Mouse (Mus musculus) bone marrow, adult 2 months (tissue): ENCODE measurements around the gene Txlna. TPM values are rescaled to one million over a fixed set of nuclear protein-coding genes. Genes with fewer than 3 reads are reported as not detected.
A peak's percentile ranks its signal among the peaks of the same experiment; 100 is the strongest.

Experiments
- H3K27ac ChIP-seq: fragments of 200-500 bp; 2 replicates; pipeline ENCODE4 v1.5.1; 2012; ENCODE audit warnings: low read depth, mild to moderate bottlenecking, control low read depth, inconsistent platforms, low read length; ENCODE audit not compliant: control insufficient read depth, poor library complexity, insufficient read depth
- H3K4me1 ChIP-seq: fragments of 200-500 bp; 2 replicates; pipeline ENCODE4 v1.6.1; 2011; ENCODE audit warnings: low read length; ENCODE audit not compliant: control insufficient read depth, insufficient read depth
- H3K4me3 ChIP-seq: fragments of 200-500 bp; replicated peaks from 2 replicates; pipeline ENCODE3; 2011; ENCODE audit warnings: mild to moderate bottlenecking, low read depth, low read length, control low read depth; ENCODE audit not compliant: control insufficient read depth
- CTCF ChIP-seq: fragments of 200-500 bp; IDR thresholded peaks from 2 replicates; pipeline ENCODE4 v1.5.1; 2011; ENCODE audit warnings: low read length, control low read depth; ENCODE audit not compliant: control insufficient read depth, insufficient read depth
- POLR2A ChIP-seq: fragments of 200-500 bp; IDR thresholded peaks from 2 replicates; pipeline ENCODE4 v1.6.1; 2011; ENCODE audit warnings: low read depth, mild to moderate bottlenecking, control low read depth, low read length, borderline replicate concordance; ENCODE audit not compliant: control insufficient read depth
- WGBS: fragments of 180-500 bp; shearing (Covaris S2); methylation state at CpG from one replicate; pipeline ENCODE4 v1.1.7; 2018; 5-methylcytosine and 5-hydroxymethylcytosine counted together
- polyA plus RNA-seq: library from polyadenylated mRNA; stranded (reverse); fragments of >200 nt; gene quantifications from 2 replicates; pipeline ENCODE4 v1.2.4, GENCODE M21; 2011; ENCODE audit warnings: low replicate concordance; ENCODE audit not compliant: missing spikeins, insufficient read depth, insufficient read length

Gene Txlna
- polyA plus RNA-seq, 1 experiment, result 43.7 TPM

DNA sequence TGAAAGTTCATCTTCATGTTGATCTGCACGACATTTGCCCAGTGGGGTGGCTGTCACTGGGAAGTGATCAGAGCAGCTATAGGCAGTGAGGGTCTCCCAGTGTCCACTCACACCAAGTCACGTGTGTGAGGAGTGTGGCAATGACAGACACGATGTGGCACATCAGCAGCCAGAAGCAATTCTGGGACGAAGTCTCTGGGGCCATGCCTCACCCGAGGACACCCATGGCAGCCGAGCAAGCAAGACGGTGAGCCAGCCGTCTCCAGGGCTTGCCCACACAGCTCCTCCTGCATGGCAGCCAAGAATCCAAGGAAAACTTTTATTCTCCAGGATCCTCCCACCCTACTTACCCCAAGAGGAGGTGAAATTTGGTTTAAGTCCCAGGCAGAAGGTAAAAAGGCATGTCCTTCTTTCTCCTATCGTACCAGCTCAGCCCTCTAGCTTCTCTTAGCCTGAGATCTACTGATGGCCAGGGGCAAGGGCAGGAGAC is 25.0 kb downstream of the Txlna start:
- H3K27ac ChIP-seq, result no peak overlapping the region
- H3K4me1 ChIP-seq, result peaks cover 1% of the 10 kb centered on the region; the same call in 1 of the 2 replicates
- TF ChIP-seq CTCF (no peak), POLR2A (no peak)
- WGBS, result 88% methylated on average over 9 of the region's 9 CpGs
- H3K4me3 ChIP-seq, result no peak overlapping the region

- TF ChIP-seq POLR2A (no peak), CTCF (no peak)
- Histone ChIP-seq H3K27ac (no peak within 1 kb of the TSS), H3K4me1 (no peaks in the 10 kb centered on the region), H3K4me3 (no peak within 1 kb of the TSS)
- 85% methylated on average over 6 of the region's 6 CpGs for WGBS
Measured at GRCm38 (mm10) chr4:129614093-129614492, 26.8 kb downstream of the Txlna start, which contains the start of gene Dcdc2b. TSS of gene Dcdc2b (minus strand) at chr4:129614257.

DNA sequence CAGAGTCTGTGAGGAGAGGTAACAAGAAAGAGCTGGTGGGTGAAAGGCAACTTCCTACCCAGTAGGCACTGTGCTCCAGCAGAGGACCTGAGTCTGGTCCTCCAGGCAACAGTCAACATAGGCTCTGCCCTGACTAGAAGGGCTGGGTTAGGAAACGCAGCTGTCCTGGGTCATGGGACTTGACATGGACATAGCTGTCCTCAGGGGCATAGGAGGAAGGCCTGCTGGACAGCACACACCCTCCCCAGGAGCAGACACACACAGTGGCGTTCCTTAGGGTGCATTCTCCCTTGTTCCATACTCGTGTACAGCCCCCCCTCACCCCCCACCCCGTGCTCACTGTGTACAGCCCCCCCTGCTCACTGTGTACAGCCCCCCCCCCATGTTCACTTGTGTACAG is 30.4 kb downstream of the Txlna start:
- Histone ChIP-seq H3K27ac (no peak overlapping the region), H3K4me3 (no peak overlapping the region), H3K4me1 (no peaks in the 10 kb centered on the region)
- TF ChIP-seq CTCF, result no peak
- TF ChIP-seq POLR2A, result no peak
- 72% methylated on average over 4 of the region's 4 CpGs for WGBS

- Histone ChIP-seq H3K4me1 (no peaks in the 10 kb centered on the region), H3K4me3 (no peak overlapping the region), H3K27ac (no peak overlapping the region)
- TF ChIP-seq CTCF, result no peak
- no peak for TF ChIP-seq POLR2A
- WGBS, result 87% methylated on average over 4 of the region's 4 CpGs
Measured at GRCm38 (mm10) chr4:129610026-129610425, 30.8 kb downstream of the Txlna start.

DNA sequence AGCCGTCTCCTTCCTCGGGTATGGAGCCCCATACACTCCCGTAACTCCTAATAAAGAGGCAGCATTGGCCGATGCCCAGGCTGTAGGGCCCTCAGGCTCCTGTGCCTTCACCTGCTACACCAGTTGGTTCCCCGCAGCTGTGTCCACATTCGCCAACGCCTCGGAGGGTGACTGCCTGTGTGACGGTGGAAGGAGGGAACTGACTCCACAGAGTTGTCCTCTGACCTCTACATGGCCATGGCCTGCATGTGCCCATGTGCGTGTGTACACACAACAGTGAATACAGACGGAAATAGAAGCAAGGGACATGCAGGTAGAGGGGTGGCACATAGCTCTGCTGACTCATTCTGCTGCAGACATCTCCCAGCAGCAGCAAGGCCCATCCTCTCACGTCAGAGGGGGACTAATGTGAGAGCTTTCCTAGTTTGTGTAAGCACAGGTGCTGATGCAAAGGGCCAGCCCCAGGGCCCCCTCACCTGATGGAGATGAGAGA is 31.7 kb downstream of the Txlna start:
- WGBS, result 74% methylated on average over 12 of the region's 12 CpGs
- Histone ChIP-seq H3K27ac (no peak overlapping the region; the same call in 1 of the 2 replicates), H3K4me1 (no peaks in the 10 kb centered on the region), H3K4me3 (no peak overlapping the region)
- TF ChIP-seq POLR2A, result no peak
- TF ChIP-seq CTCF, result no peak

GRCm38 (mm10) chr4:129608426-129609025 is 32.3 kb downstream of the Txlna start:
- Histone ChIP-seq H3K4me3 (no peak overlapping the region), H3K27ac (no peak overlapping the region), H3K4me1 (no peaks in the 10 kb centered on the region)
- WGBS, result 36% methylated on average over 7 of the region's 7 CpGs
- peak; percentile 98 for TF ChIP-seq CTCF
- no peak for TF ChIP-seq POLR2A

DNA sequence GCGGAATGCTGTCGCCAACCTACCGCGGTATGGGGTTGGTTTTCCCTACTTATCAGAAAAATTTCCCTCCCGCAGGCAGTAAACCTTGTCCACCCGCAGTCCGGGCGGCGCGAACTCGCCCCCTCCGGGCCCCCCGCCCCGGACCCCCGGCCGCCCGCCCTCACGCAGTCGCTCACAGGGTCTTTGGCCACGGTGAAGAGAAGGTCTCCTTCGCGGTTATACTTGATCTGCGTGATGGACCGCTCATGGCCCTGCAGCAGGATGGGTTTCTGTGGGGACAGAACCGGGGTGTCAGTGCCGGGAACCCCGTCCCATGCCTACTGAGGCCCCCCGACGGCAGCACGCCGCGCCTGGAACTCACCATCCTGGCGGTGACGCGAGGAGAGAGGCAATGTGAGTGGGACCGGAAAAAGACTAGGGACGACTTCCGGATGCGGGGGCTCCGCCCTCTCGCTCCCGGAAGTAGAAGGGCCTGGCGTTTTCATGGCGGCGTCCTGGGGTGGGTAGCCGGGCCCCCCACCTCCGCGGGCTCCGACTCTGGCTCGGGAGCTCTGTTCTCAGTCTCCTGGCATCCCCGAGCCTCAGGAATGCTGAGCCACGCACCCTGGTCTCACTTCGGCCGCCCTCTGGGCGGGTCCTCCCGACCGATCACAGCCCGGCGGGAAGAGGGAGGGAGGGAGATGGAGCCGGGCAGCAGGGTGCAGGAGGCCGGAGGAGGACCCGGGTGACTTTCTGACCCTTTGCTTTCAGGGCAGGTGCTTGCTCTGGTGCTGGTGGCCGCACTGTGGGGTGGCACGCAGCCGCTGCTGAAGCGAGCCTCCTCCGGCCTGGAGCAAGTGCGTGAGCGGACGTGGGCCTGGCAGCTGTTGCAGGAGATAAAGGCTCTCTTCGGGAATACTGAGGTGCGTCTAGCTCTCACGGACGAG is 40.4 kb downstream of the Txlna start, which contains the start of the genes Eif3i and Tmem234:
Gene Eif3i, minus strand, starts transcription at position 416 of the 926 bp plus-strand sequence.
Gene Tmem234, plus strand, starts transcription at position 436 of the 926 bp plus-strand sequence.
- H3K4me1 ChIP-seq, result peaks cover 4% of the 10 kb centered on the region; the same call in 1 of the 2 replicates
- H3K27ac ChIP-seq, result peak within 1 kb of the TSS; percentile 43

GRCm38 (mm10) chr4:129588865-129589264 is 52.0 kb downstream of the Txlna start:
- Histone ChIP-seq H3K27ac (peak overlapping the region; percentile 5; the same call in 1 of the 2 replicates), H3K4me3 (no peak overlapping the region), H3K4me1 (peaks cover 2% of the 10 kb centered on the region; the same call in 1 of the 2 replicates)
- TF ChIP-seq CTCF, result no peak
- TF ChIP-seq POLR2A, result no peak
- WGBS, result 43% methylated on average over 4 of the region's 4 CpGs

More for the DNA sequence above, 40.4 kb downstream of the Txlna start, which contains the start of the genes Eif3i and Tmem234:
- WGBS, result under 1% methylated on average over 74 of the region's 74 CpGs
- H3K4me3 ChIP-seq, result peak within 1 kb of the TSS; percentile 87
- TF ChIP-seq POLR2A (peak; percentile 74; the same call in 1 of the 2 replicates), CTCF (no peak)
